Mouse (Mus musculus) intestine, postnatal 0 days (tissue): ENCODE data around the gene Olfr721-ps1. TPM values are rescaled to one million over a fixed set of nuclear protein-coding genes. Genes with fewer than 3 reads are reported as not detected.

Experiments
- ATAC-seq: fragments of 200-750 bp; cut with Nextera tagmentation; 2 replicates; pipeline ENCODE4 v1.8.0; 2017; ENCODE audit warnings: mild to moderate bottlenecking, moderate TSS enrichment, moderate library complexity
- H3K27ac ChIP-seq: fragments of 300-500 bp; sonication (generic); 2 replicates; pipeline ENCODE4 v1.5.1; 2014; ENCODE audit warnings: mild to moderate bottlenecking, low read depth, low read length, moderate library complexity
- H3K27me3 ChIP-seq: fragments of 300-500 bp; sonication (generic); replicated peaks from 2 replicates; pipeline ENCODE4 v1.6.1; 2014; ENCODE audit warnings: low read length, mixed read lengths; ENCODE audit not compliant: control insufficient read depth, insufficient read depth
- H3K36me3 ChIP-seq: fragments of 300-500 bp; sonication (generic); 2 replicates; pipeline ENCODE4 v1.6.1; 2014; ENCODE audit warnings: mild to moderate bottlenecking, moderate library complexity; ENCODE audit not compliant: control insufficient read depth, insufficient read depth
- H3K4me1 ChIP-seq: fragments of 300-500 bp; sonication (generic); replicated peaks from 2 replicates; pipeline ENCODE4 v1.6.1; 2014; ENCODE audit warnings: antibody characterized with exemption, low read length, mixed read lengths; ENCODE audit not compliant: control insufficient read depth, insufficient read depth
- H3K4me2 ChIP-seq: fragments of 300-500 bp; sonication (generic); replicated peaks from 2 replicates; pipeline ENCODE4 v1.6.1; 2014; ENCODE audit warnings: low read depth, mild to moderate bottlenecking, moderate library complexity
- H3K4me3 ChIP-seq: fragments of 300-500 bp; sonication (generic); 2 replicates; pipeline ENCODE4 v1.5.1; 2014; ENCODE audit warnings: low read depth, low read length
- H3K9ac ChIP-seq: fragments of 300-500 bp; sonication (generic); 2 replicates; pipeline ENCODE4 v1.6.1; 2014; ENCODE audit warnings: mild to moderate bottlenecking, low read depth, low read length
- H3K9me3 ChIP-seq: fragments of 300-500 bp; sonication (generic); 2 replicates; pipeline ENCODE4 v1.6.1; 2016; ENCODE audit warnings: mixed run types; ENCODE audit not compliant: control insufficient read depth
- CTCF ChIP-seq: sonication (generic); IDR thresholded peaks from 2 replicates; pipeline ENCODE4 v1.5.1; 2016; ENCODE audit warnings: low read depth, mild to moderate bottlenecking, control low read depth, antibody characterized with exemption, moderate library complexity
- WGBS: fragments of 180-500 bp; shearing (Covaris S2); extraction: QIAGEN DNeasy Blood & Tissue Kit; methylation state at CpG from one replicate; pipeline ENCODE4 v1.1.7; 2014; 5-methylcytosine and 5-hydroxymethylcytosine counted together
- polyA plus RNA-seq: library from polyadenylated mRNA; unstranded; fragments of >200 nt; fragmentation: Nextera tagmentation; extraction: Ambion mirVana; gene quantifications from 2 replicates; pipeline ENCODE4 v1.2.1, GENCODE M21; 2015

Olfr721-ps1 gene
- polyA plus RNA-seq, 1 experiment from 2014 or later: not detected

DNA sequence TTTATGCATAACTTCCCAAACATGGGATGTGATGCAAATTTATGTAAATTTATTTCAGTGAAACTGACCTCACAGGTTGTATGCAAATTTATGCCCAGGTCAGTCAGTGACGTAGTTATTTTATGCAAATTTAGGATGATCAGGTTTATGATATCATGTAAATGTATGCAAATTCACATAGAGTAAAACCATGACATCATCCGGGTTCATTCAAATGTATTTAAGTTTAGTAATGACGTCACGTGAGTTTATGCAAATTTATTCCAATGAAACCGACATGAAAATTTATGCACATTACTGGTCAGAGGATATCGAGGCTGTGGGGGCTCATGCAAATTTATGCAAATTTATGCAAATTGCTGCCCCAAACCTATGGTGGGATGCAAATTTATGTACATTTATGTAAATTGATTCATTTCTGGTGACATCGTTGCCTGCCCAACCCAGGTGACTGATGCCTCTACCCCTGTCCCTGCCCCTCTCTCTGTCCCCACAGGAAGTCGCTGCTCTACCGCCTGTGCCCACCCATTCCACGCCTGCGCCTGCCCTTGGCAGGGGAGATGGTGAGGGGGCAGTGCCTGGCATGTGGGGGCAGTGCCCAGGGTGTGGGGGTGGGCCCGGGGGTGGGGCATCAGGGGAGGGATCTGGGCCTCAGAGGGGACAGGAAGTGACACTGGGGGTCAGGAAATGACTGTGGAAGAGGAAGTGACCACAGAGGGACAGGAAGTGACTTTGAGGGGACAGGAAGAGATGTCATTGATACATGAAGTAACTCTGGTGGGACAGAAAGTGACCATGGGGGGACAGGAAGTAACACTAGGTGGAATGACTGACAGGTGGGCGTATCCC is 46.4 kb upstream of the Olfr721-ps1 start:
- Histone ChIP-seq H3K4me2 (no peak overlapping the region), H3K27ac (no peak overlapping the region), H3K9me3 (peaks cover 34% of the 10 kb centered on the region), H3K36me3 (no peaks in the 10 kb centered on the region), H3K4me1 (no peaks in the 10 kb centered on the region), H3K9ac (no peak overlapping the region), H3K4me3 (no peak overlapping the region), H3K27me3 (no peaks in the 10 kb centered on the region)
- WGBS: 96% methylated on average over 13 of the region's 13 CpGs
- ATAC-seq: no peak
- TF ChIP-seq CTCF: no peak

DNA sequence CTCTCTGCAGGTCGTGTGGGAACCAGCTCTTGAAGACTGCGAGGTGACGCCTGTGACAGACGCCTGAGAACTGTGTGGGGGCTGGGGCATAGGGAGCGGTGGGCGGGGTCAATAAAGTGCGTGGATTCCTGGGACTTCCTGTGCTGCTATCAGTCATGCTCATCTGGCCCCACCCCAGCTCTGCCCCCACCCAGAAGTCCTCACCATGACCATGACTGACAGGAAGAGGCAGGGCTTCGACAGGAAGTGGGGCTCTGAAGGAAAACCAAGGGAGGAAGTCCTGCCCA is 45.8 kb upstream of the Olfr721-ps1 start:
- no peaks in the 10 kb centered on the region for H3K27me3 ChIP-seq

DNA sequence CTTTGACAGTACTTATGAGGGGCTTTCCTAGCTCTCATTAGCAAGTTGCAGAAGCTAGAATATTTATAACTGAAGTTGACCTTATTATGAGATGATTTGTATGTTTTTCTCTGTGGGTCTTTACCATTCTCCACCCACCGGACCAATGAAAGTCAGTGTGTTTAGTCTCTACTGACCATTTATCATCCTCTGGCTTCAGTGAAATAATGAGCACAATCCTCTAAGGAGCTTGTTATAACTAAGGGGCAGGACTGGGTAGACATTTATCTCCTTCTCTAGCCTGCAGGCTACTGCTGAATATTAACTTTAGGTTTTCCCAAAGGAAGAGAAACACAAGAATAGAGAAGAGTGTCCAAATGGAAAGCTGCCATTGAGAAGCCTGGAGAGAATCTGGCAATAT is 5.6 kb upstream of the Olfr721-ps1 start:
- WGBS: 80% methylated on average over 1 of the region's 1 CpGs
- H3K4me1 ChIP-seq: no peaks in the 10 kb centered on the region
- no peak for TF ChIP-seq CTCF

More for the DNA sequence above, 45.8 kb upstream of the Olfr721-ps1 start:
- no peaks in the 10 kb centered on the region for H3K4me1 ChIP-seq
- no peak overlapping the region for H3K27ac ChIP-seq
- no peak for TF ChIP-seq CTCF
- no peaks in the 10 kb centered on the region for H3K36me3 ChIP-seq
- H3K4me3 ChIP-seq: no peak overlapping the region
- no peak overlapping the region for H3K9ac ChIP-seq
- H3K4me2 ChIP-seq: no peak overlapping the region
- H3K9me3 ChIP-seq: peaks cover 29% of the 10 kb centered on the region
- WGBS: 98% methylated on average over 8 of the region's 8 CpGs
- no peak; the same call in 1 of the 2 replicates for ATAC-seq

DNA sequence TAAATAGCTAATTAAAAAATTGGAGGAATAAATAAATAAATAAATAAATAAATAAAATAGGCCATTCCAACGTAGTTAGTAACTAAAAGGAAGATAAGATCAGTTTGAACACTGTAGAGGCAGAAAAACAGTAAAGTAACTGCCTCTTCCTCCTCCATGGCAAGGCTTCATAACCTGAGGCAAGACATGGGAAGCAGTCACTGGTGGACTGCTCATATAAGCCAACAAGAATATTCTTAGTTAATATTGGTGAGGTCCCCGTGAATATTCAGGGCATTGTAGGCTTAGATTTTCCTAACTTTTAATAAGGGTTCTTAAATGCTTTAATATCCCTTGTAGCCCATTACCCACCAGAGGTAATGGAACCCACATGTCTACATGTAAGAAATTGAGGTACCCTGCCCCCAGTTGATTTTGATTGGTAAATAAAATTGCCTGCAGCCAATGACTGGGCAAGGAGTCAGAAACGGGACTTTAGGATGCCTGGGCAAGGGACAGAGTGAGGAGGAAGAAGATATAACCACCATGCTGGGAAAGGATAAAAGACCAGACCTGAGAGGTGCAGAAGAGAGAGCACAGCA is 35.1 kb downstream of the Olfr721-ps1 start:
- no peak overlapping the region for H3K4me3 ChIP-seq
- ATAC-seq: no peak
- H3K9me3 ChIP-seq: no peaks in the 10 kb centered on the region
- no peak overlapping the region for H3K27ac ChIP-seq
- H3K9ac ChIP-seq: no peak overlapping the region
- 79% methylated on average over 3 of the region's 3 CpGs for WGBS
- no peaks in the 10 kb centered on the region for H3K27me3 ChIP-seq
- no peaks in the 10 kb centered on the region for H3K36me3 ChIP-seq
- TF ChIP-seq CTCF: no peak
- H3K4me2 ChIP-seq: no peak overlapping the region
- H3K4me1 ChIP-seq: no peaks in the 10 kb centered on the region

More for the DNA sequence above, 5.6 kb upstream of the Olfr721-ps1 start:
- ATAC-seq: no peak
- no peak overlapping the region for H3K27ac ChIP-seq
- no peaks in the 10 kb centered on the region for H3K36me3 ChIP-seq
- no peak overlapping the region for H3K9ac ChIP-seq
- H3K9me3 ChIP-seq: no peaks in the 10 kb centered on the region
- no peak overlapping the region for H3K4me2 ChIP-seq
- no peaks in the 10 kb centered on the region for H3K27me3 ChIP-seq
- no peak overlapping the region for H3K4me3 ChIP-seq

Other genes with a start within 250 kb of the Olfr721-ps1 start
- not detected in 2 replicates for gene Olfr720, start 214.5 kb upstream of the Olfr721-ps1 start, polyA plus RNA-seq
- gene Olfr31, start 78.5 kb upstream of the Olfr721-ps1 start, polyA plus RNA-seq: not detected in 2 replicates
- 5.4 and 6.8 TPM in 2 replicates for gene Il3ra, start 55.0 kb upstream of the Olfr721-ps1 start, polyA plus RNA-seq